Mouse (Mus musculus) ES-E14 (cell line): ENCODE results near the gene Ccdc97. TPM values are rescaled to one million over a fixed set of nuclear protein-coding genes. Genes with fewer than 3 reads are reported as not detected.

Experiments
- DNase-seq: peaks from one replicate; pipeline ENCODE4 v3.0.0-alpha.2; 2013; ENCODE audit warnings: low read depth, low spot score
- H3K27ac ChIP-seq: 2 replicates; pipeline ENCODE4 v1.5.1; 2012; ENCODE audit warnings: low read depth, mild to moderate bottlenecking, low read length, moderate library complexity, mixed read lengths; ENCODE audit not compliant: poor library complexity, insufficient read depth, severe bottlenecking
- H3K36me3 ChIP-seq: 2 replicates; pipeline ENCODE4 v1.6.1; 2012; ENCODE audit warnings: mild to moderate bottlenecking, low read length, moderate library complexity, mixed read lengths; ENCODE audit not compliant: control insufficient read depth, poor library complexity, insufficient read depth, severe bottlenecking
- H3K4me1 ChIP-seq, 2 experiments: fragments of 150-350 bp in 1 of 2; sonication (generic) in 1 of 2; 2 replicates each; pipeline ENCODE4 v1.6.1; 2012; ENCODE audit warnings: low read length in 2 of 2, mild to moderate bottlenecking in 1 of 2, mixed read lengths in 1 of 2; ENCODE audit not compliant: control insufficient read depth in 2 of 2, insufficient read depth in 2 of 2, poor library complexity in 1 of 2
- H3K4me3 ChIP-seq, 2 experiments: fragments of 150-350 bp in 1 of 2; sonication (generic) in 1 of 2; 2 replicates each; pipeline ENCODE4 v1.5.1; 2012; ENCODE audit warnings: low read length in 2 of 2, low read depth in 1 of 2, mild to moderate bottlenecking in 1 of 2, mixed read lengths in 1 of 2; ENCODE audit not compliant: insufficient read depth in 1 of 2, poor library complexity in 1 of 2, severe bottlenecking in 1 of 2
- H3K9ac ChIP-seq: 2 replicates; pipeline ENCODE4 v1.6.1; 2012; ENCODE audit warnings: low read depth, mild to moderate bottlenecking, low read length, mixed read lengths; ENCODE audit not compliant: poor library complexity, insufficient read depth, severe bottlenecking
- H3K9me3 ChIP-seq: fragments of 150-350 bp; sonication (generic); 2 replicates; pipeline ENCODE4 v1.6.1; 2012; ENCODE audit warnings: low read depth, mild to moderate bottlenecking, low read length; ENCODE audit not compliant: control insufficient read depth, insufficient read depth
- CHD2 ChIP-seq: IDR thresholded peaks from 2 replicates; pipeline ENCODE4 v1.6.1; 2014; ENCODE audit warnings: mild to moderate bottlenecking, low read depth, low read length, inconsistent platforms
- HCFC1 ChIP-seq: IDR thresholded peaks from 2 replicates; pipeline ENCODE4 v1.6.1; 2012; ENCODE audit warnings: low read length, inconsistent platforms, borderline replicate concordance; ENCODE audit not compliant: insufficient read depth
- MAFK ChIP-seq: IDR thresholded peaks from 2 replicates; pipeline ENCODE4 v1.6.1; 2014; ENCODE audit warnings: mild to moderate bottlenecking, low read depth, low read length, inconsistent platforms; ENCODE audit not compliant: insufficient read depth
- ZC3H11A ChIP-seq: IDR thresholded peaks from 2 replicates; pipeline ENCODE4 v1.6.1; 2012; ENCODE audit warnings: low read depth, mild to moderate bottlenecking, inconsistent platforms, low read length, borderline replicate concordance
- ZNF384 ChIP-seq: IDR thresholded peaks from 2 replicates; pipeline ENCODE4 v1.6.1; 2012; ENCODE audit warnings: low read depth, low read length, inconsistent platforms
- in situ Hi-C, 2 experiments: fragments of 600-800 bp; cut with MboI; formaldehyde crosslinking; loops; one replicate each; pipeline ENCODE4 v1.15.1; 2025; ENCODE audit warnings: low sequenced_read_pairs in 2 of 2, inconsistent platforms in 1 of 2; ENCODE audit not compliant: unreplicated experiment in 2 of 2
- total RNA-seq: library from RNA; depleted of rRNA; stranded (reverse); fragments of 300-350 nt; gene quantifications from 2 replicates; pipeline ENCODE4 v1.2.3, GENCODE M21; 2012

The Ccdc97 gene
- total RNA-seq, 1 experiment: 21.7 TPM

DNA sequence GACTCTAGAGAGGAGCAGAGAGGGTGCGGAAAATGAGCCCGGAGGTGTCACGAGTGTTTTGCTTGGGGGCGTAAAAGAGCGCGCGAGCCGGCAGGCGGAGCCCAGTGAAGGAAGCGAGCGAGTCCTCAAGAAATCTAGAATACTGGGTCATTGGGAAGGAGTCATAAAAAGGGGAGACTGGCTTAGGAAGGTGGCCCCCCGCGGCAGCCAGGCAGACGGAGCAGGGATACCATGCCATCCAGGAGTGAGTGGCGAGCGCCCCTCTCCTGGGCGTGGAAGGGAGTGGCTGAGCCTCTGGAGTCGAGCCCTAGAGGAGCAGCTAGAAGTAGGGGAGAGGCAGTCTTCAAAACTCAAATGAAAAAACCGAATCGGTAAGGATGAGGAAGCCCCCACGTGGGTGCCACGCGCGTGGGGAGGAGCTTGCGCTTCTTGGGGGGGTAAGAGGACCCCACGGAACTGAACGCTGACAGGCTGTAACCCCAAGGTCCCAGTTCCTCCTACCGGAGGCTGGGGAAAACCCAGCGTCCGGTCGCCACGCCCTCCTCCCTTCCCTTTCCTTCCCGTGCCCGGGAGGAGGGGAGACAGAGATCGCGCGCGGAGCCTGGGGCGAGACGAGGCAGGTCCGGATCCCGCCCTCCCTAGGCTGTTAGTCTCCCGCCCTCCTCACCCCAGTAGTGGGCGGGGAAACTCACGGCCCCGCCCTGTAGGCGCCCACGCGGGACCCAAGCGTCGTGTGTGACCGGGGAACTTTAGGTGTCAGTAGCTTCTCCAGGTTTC is 29.9 kb downstream of the Ccdc97 start:
- Histone ChIP-seq H3K27ac (no peak overlapping the region), H3K9ac (peak overlapping the region; percentile 32; the same call in 1 of the 2 replicates), H3K36me3 (no peaks in the 10 kb centered on the region), H3K4me3 (peak overlapping the region; percentile 64 to 77), H3K9me3 (no peaks in the 10 kb centered on the region), H3K4me1 (peaks cover 0 to 7% of the 10 kb centered on the region in 2 experiments; a peak in 1 of 4 replicates)
- TF ChIP-seq MAFK (no peak), HCFC1 (no peak), CHD2 (no peak), ZC3H11A (no peak), ZNF384 (no peak)
- no peak for DNase-seq
- in situ Hi-C loops: no loop called here

DNA sequence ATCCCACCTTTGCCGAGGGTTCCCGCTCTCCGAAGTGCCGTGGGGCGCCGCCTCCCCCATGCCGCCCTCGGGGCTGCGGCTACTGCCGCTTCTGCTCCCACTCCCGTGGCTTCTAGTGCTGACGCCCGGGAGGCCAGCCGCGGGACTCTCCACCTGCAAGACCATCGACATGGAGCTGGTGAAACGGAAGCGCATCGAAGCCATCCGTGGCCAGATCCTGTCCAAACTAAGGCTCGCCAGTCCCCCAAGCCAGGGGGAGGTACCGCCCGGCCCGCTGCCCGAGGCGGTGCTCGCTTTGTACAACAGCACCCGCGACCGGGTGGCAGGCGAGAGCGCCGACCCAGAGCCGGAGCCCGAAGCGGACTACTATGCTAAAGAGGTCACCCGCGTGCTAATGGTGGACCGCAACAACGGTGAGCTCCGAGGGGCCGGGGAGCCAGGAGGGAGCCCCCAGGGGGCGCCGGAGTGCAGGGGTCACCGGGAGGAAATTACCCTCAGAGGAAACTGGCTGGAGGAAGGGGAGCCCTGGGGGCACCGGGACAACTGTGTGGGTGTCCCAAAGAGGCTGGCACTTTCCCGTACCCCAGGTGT is 31.0 kb downstream of the Ccdc97 start:
- TF ChIP-seq ZNF384 (no peak), CHD2 (no peak), MAFK (no peak), ZC3H11A (no peak), HCFC1 (no peak)
- DNase-seq: no peak
- H3K4me1 ChIP-seq: peaks cover 0 to 16% of the 10 kb centered on the region in 2 experiments; a peak in 1 of 4 replicates
- H3K9me3 ChIP-seq: no peaks in the 10 kb centered on the region
- H3K36me3 ChIP-seq: no peaks in the 10 kb centered on the region
- peak overlapping the region; percentile 64 to 77 for H3K4me3 ChIP-seq
- no peak overlapping the region for H3K27ac ChIP-seq
- peak overlapping the region; percentile 62 for H3K9ac ChIP-seq
- in situ Hi-C loops: no loop called here

DNA sequence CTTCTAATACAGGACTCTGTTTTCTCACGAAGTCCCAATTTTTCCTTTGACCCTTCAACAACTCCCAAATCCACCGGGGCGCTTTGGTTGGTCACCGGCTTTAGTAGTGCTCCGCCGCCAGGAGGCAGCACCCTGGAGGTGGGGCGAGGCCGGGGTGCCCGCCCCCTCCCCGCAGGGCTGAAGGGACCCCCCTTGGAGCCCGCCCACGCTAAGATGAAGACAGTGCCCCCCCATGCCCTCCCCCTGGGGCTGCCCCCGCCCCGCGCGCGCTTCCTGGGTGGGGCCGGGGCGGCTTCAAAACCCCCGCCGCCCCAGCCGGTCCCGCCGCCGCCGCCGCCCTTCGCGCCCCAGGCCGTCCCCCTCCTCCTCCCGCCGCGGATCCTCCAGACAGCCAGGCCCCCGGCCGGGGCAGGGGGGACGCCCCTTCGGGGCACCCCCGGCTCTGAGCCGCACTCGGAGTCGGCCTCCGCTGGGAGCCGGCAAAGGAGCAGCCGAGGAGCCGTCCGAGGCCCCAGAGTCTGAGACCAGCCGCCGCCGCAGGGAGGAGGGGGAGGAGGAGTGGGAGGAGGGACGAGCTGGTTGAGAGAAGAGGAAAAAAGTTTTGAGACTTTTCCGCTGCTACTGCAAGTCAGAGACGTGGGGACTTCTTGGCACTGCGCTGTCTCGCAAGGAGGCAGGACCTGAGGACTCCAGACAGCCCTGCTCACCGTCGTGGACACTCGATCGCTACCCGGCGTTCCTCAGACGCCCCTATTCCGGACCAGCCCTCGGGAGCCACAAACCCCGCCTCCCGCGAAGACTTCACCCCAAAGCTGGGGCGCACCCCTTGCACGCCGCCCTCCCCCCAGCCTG is 32.0 kb downstream of the Ccdc97 start, which contains the start of gene Tgfb1:
Gene Tgfb1 (plus strand): TSS at position 323 of the 852 bp plus-strand sequence.
- no peak for DNase-seq
- Histone ChIP-seq H3K4me1 (peaks cover 0 to 16% of the 10 kb centered on the region in 2 experiments; a peak in 1 of 4 replicates), H3K4me3 (peak within 1 kb of the TSS; percentile 64 to 77), H3K27ac (no peak within 1 kb of the TSS), H3K9me3 (no peaks in the 10 kb centered on the region), H3K36me3 (no peaks in the 10 kb centered on the region), H3K9ac (peak within 1 kb of the TSS; percentile 62)
- no peak for TF ChIP-seq CHD2
- no peak for TF ChIP-seq ZC3H11A
- TF ChIP-seq ZNF384: no peak
- TF ChIP-seq HCFC1: no peak
- TF ChIP-seq MAFK: no peak
- in situ Hi-C loops: no loop called here

DNA sequence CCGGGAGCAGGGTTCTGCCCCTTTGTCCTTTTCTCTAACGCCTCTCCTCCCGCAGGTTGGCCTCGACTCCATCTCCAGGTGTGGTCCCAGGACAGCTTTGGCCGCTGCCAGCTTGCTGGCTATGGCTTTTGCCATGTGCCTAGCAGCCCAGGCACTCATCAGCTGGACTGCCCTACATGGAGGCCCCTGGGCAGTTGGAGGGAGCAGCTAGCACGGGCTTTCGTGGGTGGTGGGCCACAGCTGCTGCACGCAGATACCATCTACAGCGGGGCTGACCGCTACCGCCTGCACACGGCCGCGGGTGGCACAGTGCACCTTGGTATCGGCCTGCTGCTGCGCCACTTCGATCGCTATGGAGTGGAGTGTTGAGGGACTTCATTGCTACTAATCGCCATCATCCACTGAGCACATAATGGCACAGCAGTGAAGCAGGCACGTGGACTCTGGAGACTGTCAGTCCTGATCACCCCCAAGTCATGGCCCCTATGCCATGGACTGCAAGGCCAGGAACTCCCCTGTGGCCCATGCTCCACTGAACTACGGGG is 32.9 kb downstream of the Ccdc97 start:
- Histone ChIP-seq H3K36me3 (no peaks in the 10 kb centered on the region), H3K9ac (no peak overlapping the region), H3K4me1 (peaks cover 0 to 17% of the 10 kb centered on the region in 2 experiments; a peak in 1 of 4 replicates), H3K9me3 (no peaks in the 10 kb centered on the region), H3K27ac (no peak overlapping the region), H3K4me3 (peak overlapping the region; percentile 64 to 77; a peak in 3 of 4 replicates)
- no peak for DNase-seq
- in situ Hi-C loops: no loop called here
- TF ChIP-seq HCFC1: no peak
- no peak for TF ChIP-seq ZNF384
- no peak for TF ChIP-seq CHD2
- no peak for TF ChIP-seq MAFK
- TF ChIP-seq ZC3H11A: no peak
